Mouse (Mus musculus) forebrain, embryonic 16.5 days (tissue): Measurements from ENCODE around the gene Slc25a30. TPM values are rescaled to one million over a fixed set of nuclear protein-coding genes. Genes with fewer than 3 reads are reported as not detected.

Source experiments
- ATAC-seq: fragments of 200-750 bp; cut with Nextera tagmentation; 2 replicates; pipeline ENCODE4 v1.8.0; 2017; ENCODE audit warnings: mild to moderate bottlenecking, moderate library complexity
- H3K27ac ChIP-seq: fragments of 300-500 bp; sonication (generic); 2 replicates; pipeline ENCODE4 v1.5.1; 2014; ENCODE audit warnings: low read length, control low read depth
- H3K27me3 ChIP-seq: fragments of 300-500 bp; sonication (generic); replicated peaks from 2 replicates; pipeline ENCODE4 v1.6.1; 2014; ENCODE audit warnings: low read length; ENCODE audit not compliant: control insufficient read depth, insufficient read depth
- H3K36me3 ChIP-seq: fragments of 300-500 bp; sonication (generic); 2 replicates; pipeline ENCODE4 v1.6.1; 2014; ENCODE audit not compliant: control insufficient read depth, insufficient read depth
- H3K4me1 ChIP-seq: fragments of 300-500 bp; sonication (generic); replicated peaks from 2 replicates; pipeline ENCODE4 v1.6.1; 2014; ENCODE audit warnings: low read length; ENCODE audit not compliant: control insufficient read depth, insufficient read depth
- H3K4me2 ChIP-seq: fragments of 300-500 bp; sonication (generic); 2 replicates; pipeline ENCODE4 v1.6.1; 2014; ENCODE audit warnings: mild to moderate bottlenecking, low read length, control low read depth
- H3K4me3 ChIP-seq: fragments of 300-500 bp; sonication (generic); replicated peaks from 2 replicates; pipeline ENCODE4 v1.5.1; 2014; ENCODE audit warnings: mild to moderate bottlenecking, low read length, control low read depth
- H3K9ac ChIP-seq: fragments of 300-500 bp; sonication (generic); replicated peaks from 2 replicates; pipeline ENCODE4 v1.6.1; 2014; ENCODE audit warnings: low read depth, low read length, control low read depth
- H3K9me3 ChIP-seq: fragments of 300-500 bp; sonication (generic); 2 replicates; pipeline ENCODE4 v1.6.1; 2016; ENCODE audit warnings: low read length; ENCODE audit not compliant: control insufficient read depth
- WGBS: fragments of 180-500 bp; shearing (Covaris S2); extraction: QIAGEN DNeasy Blood & Tissue Kit; methylation state at CpG from one replicate; pipeline ENCODE4 v1.1.7; 2014; 5-methylcytosine and 5-hydroxymethylcytosine counted together
- polyA plus RNA-seq: library from polyadenylated mRNA; unstranded; fragments of >200 nt; fragmentation: Nextera tagmentation; extraction: Ambion mirVana; gene quantifications from 2 replicates; pipeline ENCODE4 v1.2.1, GENCODE M21; 2015

The Slc25a30 gene
- polyA plus RNA-seq, 1 experiment from 2014 or later, result 9.3 TPM

DNA sequence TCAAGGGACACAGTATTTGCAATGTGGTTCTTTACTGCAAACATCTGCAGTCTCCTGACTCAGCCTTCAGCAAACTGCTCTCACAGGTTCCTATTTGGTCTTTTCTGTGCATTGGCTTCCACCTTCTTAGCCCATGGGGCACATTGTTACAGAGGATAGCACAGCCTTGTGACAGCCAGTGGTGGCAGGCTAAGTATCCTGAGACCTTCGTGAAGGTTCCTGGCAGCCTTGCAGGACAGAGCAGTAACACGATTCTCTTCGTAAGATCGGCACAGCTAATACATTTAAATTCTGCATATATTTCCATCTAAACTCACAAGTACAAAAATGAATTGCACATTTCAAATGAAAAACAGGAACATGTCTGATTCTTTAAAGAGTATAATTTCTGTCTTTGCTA is 9.1 kb upstream of the Slc25a30 start:
- Histone ChIP-seq H3K36me3 (no peaks in the 10 kb centered on the region), H3K27ac (no peak overlapping the region), H3K9ac (no peak overlapping the region), H3K4me2 (no peak overlapping the region), H3K9me3 (no peaks in the 10 kb centered on the region), H3K4me3 (no peak overlapping the region), H3K4me1 (no peaks in the 10 kb centered on the region), H3K27me3 (no peaks in the 10 kb centered on the region)
- ATAC-seq, result no peak
- 86% methylated on average over 4 of the region's 4 CpGs for WGBS

DNA sequence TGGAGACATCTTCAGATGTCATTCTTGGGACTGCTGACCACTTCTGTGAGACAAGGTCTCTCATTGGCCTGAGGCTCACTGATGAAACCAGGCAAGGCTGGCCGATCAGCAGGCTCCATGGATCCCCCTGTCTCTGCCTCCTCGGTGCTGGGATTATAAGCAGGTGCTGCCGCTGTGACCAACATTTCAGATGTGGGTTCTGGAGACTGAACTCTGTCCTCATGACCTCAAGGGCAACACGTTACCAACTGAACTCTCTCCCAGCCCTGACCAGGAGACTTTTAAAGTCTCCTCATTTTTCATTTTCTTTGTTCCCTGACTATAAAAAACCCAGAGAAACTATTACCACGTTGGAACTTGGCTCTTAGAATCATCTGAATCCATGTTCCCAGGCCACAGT is 7.9 kb upstream of the Slc25a30 start:
- Histone ChIP-seq H3K9me3 (no peaks in the 10 kb centered on the region), H3K27me3 (no peaks in the 10 kb centered on the region), H3K4me1 (no peaks in the 10 kb centered on the region), H3K4me3 (no peak overlapping the region), H3K36me3 (no peaks in the 10 kb centered on the region), H3K9ac (no peak overlapping the region), H3K27ac (no peak overlapping the region), H3K4me2 (no peak overlapping the region)
- 79% methylated on average over 5 of the region's 5 CpGs for WGBS
- no peak for ATAC-seq

DNA sequence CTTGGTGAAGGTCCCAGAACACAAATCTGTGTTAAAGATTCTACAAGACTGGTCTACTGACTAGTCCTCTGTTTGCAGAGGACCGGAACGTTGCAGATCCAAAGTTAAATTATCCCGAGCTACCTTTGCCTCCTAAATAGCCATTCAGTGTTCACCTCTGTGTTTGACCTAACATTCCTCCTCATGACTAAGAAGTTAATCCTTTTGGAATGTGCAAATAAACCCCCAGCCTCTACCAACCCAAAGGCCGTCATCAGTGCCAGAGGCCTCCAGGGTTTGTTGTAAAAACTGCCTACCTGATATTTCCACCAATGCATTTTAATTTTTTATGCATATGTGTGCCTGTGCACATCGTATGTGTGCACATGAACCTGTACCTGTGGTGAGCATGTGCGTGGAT is 7.5 kb upstream of the Slc25a30 start:
- H3K9ac ChIP-seq, result no peak overlapping the region
- 76% methylated on average over 6 of the region's 6 CpGs for WGBS
- H3K27ac ChIP-seq, result no peak overlapping the region
- no peak for ATAC-seq
- H3K4me1 ChIP-seq, result no peaks in the 10 kb centered on the region
- H3K27me3 ChIP-seq, result no peaks in the 10 kb centered on the region
- H3K9me3 ChIP-seq, result no peaks in the 10 kb centered on the region
- no peaks in the 10 kb centered on the region for H3K36me3 ChIP-seq
- H3K4me2 ChIP-seq, result no peak overlapping the region
- no peak overlapping the region for H3K4me3 ChIP-seq

DNA sequence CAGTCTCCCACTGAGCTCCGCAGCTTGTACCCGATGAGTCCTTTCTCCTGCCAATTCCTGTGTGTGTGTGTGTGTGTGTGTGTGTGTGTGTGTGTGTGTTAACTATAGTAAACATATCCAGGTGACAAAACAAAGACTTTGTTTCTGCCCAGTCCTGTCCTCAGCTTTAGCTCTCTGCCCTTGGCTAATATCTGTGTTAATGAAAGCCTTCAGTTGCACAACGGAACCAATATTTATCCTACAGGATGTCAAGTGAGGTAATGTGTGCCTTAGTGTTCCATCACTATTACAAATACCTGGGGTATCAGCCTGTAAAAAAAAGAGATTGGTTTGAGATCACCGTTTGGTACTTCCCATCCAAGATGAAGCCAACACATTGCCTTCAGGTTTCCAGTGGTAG is 6.3 kb upstream of the Slc25a30 start:
- H3K4me2 ChIP-seq, result no peak overlapping the region
- no peaks in the 10 kb centered on the region for H3K36me3 ChIP-seq
- H3K27me3 ChIP-seq, result peaks cover 2% of the 10 kb centered on the region; the same call in 1 of the 2 replicates
- no peak overlapping the region for H3K9ac ChIP-seq
- WGBS, result 89% methylated on average over 4 of the region's 4 CpGs
- no peaks in the 10 kb centered on the region for H3K4me1 ChIP-seq
- no peak overlapping the region for H3K4me3 ChIP-seq
- ATAC-seq, result no peak
- H3K9me3 ChIP-seq, result no peaks in the 10 kb centered on the region
- H3K27ac ChIP-seq, result no peak overlapping the region

DNA sequence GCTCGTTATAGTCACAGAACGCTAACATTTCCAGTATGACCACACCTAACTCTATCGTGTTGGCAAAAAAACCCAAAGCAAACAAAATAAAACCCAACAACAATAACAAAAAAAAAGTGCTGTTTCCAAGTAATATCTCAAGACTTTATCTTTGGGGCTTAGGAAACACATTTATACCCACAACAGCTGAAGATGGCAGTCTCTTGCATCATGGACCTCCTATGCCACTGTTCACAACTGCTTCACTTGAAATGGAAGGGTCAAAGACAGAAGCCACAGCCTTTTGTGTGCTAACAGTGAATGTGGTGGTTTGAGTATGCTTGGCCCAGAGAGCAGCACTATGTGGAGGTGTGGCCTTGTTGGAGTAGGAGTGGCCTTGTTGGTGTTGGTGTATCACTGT is 4.5 kb upstream of the Slc25a30 start:
- Histone ChIP-seq H3K27me3 (peaks cover 2% of the 10 kb centered on the region; the same call in 1 of the 2 replicates), H3K4me3 (no peak overlapping the region), H3K36me3 (no peaks in the 10 kb centered on the region), H3K4me2 (no peak overlapping the region), H3K9me3 (no peaks in the 10 kb centered on the region), H3K27ac (no peak overlapping the region), H3K9ac (no peak overlapping the region), H3K4me1 (0 out of 2 replicates have a peak, but pooled peaks cover 3% of the 10 kb centered on the region)
- ATAC-seq, result no peak
- 83% methylated on average over 3 of the region's 3 CpGs for WGBS

DNA sequence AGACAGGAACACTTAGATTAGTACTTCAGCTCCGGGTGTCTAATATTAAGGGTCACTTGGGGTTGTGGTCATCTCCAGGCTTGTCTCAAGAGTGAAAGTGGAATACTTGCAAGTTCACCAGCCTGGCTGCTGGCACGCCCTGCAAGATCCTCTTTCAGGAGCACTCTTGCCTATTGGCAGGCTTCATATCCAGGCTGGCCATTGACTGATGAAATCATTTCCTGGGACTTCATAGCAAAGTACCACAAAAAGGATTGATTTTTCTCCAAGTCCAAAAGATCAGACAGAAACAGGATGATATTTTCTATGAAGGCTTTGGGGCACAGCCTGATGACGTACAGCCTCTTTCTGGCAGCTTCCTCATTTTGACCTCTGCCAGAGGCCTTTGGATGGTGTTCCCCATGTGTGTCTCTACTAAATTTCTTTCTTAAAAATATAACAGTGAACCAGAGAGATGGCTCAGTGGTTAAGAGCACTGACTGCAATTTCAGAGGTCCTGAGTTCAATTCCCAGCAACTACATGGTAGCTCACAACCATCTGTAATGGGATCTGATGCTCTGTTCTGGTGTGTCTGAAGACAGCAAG is 3.7 kb upstream of the Slc25a30 start:
- WGBS, result 84% methylated on average over 3 of the region's 3 CpGs
- no peak for ATAC-seq

DNA sequence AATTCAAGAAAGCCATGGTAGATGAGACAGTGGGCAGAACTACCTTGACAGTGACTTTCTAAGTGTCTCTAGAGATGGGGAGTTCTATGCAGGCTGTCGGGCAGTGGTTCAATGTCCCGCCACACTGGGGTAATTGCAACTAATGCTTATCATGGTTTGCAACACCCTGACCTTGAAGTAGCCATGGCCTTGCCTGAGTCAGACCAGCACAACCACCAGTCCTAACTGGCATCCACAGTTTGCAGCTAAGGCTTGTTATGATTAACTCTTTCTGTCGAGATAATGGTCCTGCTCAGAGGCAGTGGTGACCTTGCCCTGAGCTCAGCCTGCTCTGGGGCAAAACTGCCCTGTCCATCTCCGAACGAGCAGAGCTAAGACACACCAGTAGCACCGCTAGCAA is 2.5 kb upstream of the Slc25a30 start:
- no peak overlapping the region for H3K4me2 ChIP-seq
- H3K27ac ChIP-seq, result no peak overlapping the region
- H3K9me3 ChIP-seq, result no peaks in the 10 kb centered on the region
- no peaks in the 10 kb centered on the region for H3K36me3 ChIP-seq
- 0 out of 2 replicates have a peak, but pooled peaks cover 7% of the 10 kb centered on the region for H3K4me1 ChIP-seq
- ATAC-seq, result no peak
- peaks cover 2% of the 10 kb centered on the region; the same call in 1 of the 2 replicates for H3K27me3 ChIP-seq
- 86% methylated on average over 6 of the region's 6 CpGs for WGBS
- no peak overlapping the region for H3K9ac ChIP-seq
- H3K4me3 ChIP-seq, result no peak overlapping the region

More for the DNA sequence above, 3.7 kb upstream of the Slc25a30 start:
- H3K27ac ChIP-seq, result no peak overlapping the region
- 0 out of 2 replicates have a peak, but pooled peaks cover 7% of the 10 kb centered on the region for H3K4me1 ChIP-seq
- no peak overlapping the region for H3K9ac ChIP-seq
- no peak overlapping the region for H3K4me2 ChIP-seq
- no peak overlapping the region for H3K4me3 ChIP-seq
- no peaks in the 10 kb centered on the region for H3K36me3 ChIP-seq
- H3K9me3 ChIP-seq, result no peaks in the 10 kb centered on the region
- H3K27me3 ChIP-seq, result peaks cover 2% of the 10 kb centered on the region; the same call in 1 of the 2 replicates

DNA sequence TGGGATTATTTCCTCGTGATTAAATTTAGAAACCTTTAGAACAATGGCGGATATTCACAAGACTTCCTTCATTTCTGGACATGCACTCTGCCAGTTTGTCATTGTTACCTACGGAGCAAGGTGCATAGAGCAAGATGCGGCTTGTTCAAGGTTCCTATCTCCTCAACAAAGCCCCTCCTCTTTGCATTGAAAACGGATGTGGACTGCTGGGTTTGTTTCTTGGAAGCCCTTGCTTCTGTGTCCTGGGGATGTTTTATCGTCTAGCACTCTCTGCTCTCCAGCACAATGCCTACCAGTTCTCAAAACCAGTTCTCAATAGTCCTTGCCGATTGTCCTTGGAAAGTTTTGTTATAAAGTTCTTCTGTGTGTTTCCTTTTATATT is 948 bp upstream of the Slc25a30 start:
- peak overlapping the region; percentile 83 for H3K4me2 ChIP-seq
- H3K36me3 ChIP-seq, result no peaks in the 10 kb centered on the region
- WGBS, result 40% methylated on average over 7 of the region's 7 CpGs
- peaks cover 2% of the 10 kb centered on the region; the same call in 1 of the 2 replicates for H3K27me3 ChIP-seq
- no peak overlapping the region for H3K4me3 ChIP-seq
- H3K27ac ChIP-seq, result no peak overlapping the region
- 0 out of 2 replicates have a peak, but pooled peaks cover 7% of the 10 kb centered on the region for H3K4me1 ChIP-seq
- no peak for ATAC-seq
- no peak overlapping the region for H3K9ac ChIP-seq
- no peaks in the 10 kb centered on the region for H3K9me3 ChIP-seq

DNA sequence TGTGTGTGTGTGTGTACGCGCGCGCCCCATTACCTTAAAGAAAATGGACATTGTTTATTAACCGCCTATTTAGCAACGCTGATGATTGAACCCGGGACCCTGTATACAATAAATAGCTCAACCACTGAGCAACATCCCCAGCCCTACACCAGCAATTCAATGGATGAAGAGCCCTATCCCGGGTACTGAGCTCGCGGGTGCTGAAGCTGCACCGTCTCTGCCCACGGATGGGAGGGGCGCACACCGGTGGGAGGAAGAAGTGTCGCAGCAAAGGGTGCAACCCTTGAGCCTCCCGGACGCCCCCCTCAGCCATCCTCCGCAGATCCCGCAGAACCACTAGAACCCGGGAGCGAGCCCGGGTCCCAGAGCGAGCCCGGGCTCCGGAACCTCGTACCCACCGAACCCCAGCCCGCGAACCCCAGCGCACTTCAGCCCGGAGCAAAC is 391 bp downstream of the Slc25a30 start:
- H3K9me3 ChIP-seq, result no peaks in the 10 kb centered on the region
- H3K27ac ChIP-seq, result peak overlapping the region; percentile 93
- H3K27me3 ChIP-seq, result peaks cover 2% of the 10 kb centered on the region; the same call in 1 of the 2 replicates
- no peaks in the 10 kb centered on the region for H3K36me3 ChIP-seq
- peak overlapping the region; percentile 87 for H3K9ac ChIP-seq
- 0 out of 2 replicates have a peak, but pooled peaks cover 7% of the 10 kb centered on the region for H3K4me1 ChIP-seq
- under 1% methylated on average over 31 of the region's 31 CpGs for WGBS
- ATAC-seq, result peak; percentile 71
- H3K4me2 ChIP-seq, result peak overlapping the region; percentile 83
- H3K4me3 ChIP-seq, result peak overlapping the region; percentile 87
